Mouse (Mus musculus) hematopoietic stem cell, adult 5-6 weeks (primary cell): ENCODE results near the gene Slc13a2. TPM values are rescaled to one million over a fixed set of nuclear protein-coding genes. Genes with fewer than 3 reads are reported as not detected.

Experiments used
- ATAC-seq, 2 experiments: fragments of 125-278 bp in 1 of 2; replicated peaks in 1 of 2; 2 replicates each; pipeline ENCODE4 v1.8.0; 2016 to 2017; ENCODE audit warnings: inconsistent platforms in 2 of 2, mild to moderate bottlenecking in 2 of 2, moderate number of reproducible peaks in 2 of 2, low read depth in 1 of 2, moderate TSS enrichment in 1 of 2; ENCODE audit not compliant: low FRiP score in 2 of 2, poor library complexity in 2 of 2, severe bottlenecking in 2 of 2, insufficient read depth in 1 of 2, low TSS enrichment in 1 of 2
- total RNA-seq: library from RNA; stranded (forward); fragments of 172-1452, 232-1000 nt; gene quantifications from 2 replicates; pipeline ENCODE4 v1.2.3, GENCODE M21; 2017

Gene Slc13a2
- 0.13 TPM in 1 of 2 replicates, not detected in the other for total RNA-seq

DNA sequence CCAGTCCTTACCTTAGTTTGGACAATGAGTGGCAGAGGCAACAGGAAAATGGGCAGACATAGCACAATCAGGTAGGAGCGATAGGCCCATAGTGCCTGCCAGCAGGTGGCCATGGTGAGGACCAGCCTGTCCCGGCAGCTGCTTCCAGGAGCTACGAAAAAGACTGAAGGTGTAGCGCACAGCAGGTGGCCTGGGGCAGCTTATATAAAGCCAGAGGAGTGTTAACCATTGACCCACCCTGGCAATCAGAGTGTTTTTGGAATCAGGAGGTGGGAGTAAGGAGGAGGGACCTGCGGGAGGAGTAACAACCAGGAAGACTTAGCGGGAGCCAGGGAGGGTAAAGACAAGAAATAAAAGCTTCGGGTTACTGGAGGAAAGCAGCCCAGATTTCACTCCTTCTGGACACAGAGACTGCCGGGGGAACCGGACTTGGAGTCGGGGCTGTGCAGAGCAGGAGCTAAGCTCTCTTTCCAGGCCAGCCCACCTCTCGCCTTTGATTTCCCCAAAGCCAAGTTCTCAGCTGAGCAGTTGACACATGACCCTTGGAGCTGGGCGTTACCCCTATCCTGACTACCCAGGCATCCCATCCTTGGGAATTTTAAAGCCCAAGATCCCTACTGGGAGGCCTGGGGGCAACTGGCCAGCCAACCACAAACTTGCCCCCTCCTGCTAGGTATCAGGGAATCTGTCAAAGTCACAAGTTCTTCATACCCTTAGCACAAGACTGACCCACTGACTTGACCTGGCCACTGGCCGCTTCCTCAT is at the start of gene Slc13a2:
Gene Slc13a2 (minus strand): TSS at position 163 of the 765 bp plus-strand sequence.
- ATAC-seq, result peak; percentile 29 to 33; a peak in 2 of 4 replicates

DNA sequence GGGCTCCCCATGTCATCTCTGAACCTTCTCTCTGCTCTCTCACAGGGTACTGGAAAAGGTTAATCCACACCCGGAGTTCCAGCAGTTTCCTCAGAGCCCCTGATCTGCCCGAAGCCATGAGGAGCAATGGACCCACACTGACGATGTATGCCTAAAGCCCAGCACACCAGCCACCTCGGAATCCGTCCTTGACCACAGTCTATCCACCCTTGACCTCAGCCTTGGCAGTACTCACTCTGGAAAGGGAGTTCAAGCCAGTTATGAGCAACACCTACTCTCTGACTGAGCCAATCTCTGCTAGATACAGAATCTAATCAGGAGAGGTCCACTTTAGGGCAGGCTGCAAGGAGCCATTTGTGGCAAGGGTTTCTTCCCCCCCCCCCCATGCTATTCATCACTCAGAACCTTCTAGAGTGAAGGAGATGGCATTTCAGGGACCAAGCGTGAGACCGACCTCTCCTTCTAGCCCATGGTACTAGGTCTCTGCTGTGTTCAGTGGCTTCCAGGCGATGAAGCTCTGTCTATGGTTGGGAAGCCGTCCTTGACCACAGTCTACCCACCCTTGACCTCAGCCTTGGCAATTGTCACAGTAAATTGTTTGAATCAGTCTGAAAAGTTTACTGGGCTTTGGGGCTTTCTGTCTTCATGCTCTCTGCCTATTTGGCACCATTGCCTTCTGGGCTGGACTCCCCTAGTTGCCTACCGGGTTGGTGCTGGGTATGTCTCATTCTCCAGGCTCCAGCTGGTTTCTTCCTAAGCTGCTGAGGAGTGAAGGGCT is 49.5 kb upstream of the Slc13a2 start:
- no peak for ATAC-seq

DNA sequence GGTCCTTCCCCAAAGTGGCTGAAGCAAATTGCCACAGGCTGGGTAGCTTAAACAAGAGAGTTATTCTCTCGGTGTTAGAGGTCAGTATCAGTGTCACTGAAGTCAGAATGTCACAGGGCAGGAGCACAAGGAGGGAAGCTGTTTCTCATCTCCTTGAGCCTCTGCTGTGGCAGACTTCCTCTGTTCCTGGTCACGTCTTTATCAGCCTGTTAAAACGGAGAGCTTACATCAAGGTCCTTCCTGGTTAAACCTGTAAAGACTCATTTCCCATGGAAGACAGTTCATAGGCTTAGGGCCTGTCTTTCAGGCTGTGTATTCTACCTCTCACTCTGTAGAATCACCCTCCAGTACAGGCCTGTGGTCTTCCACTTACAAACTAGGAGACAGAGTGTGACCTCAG is 45.9 kb upstream of the Slc13a2 start:
- ATAC-seq, result no peak

DNA sequence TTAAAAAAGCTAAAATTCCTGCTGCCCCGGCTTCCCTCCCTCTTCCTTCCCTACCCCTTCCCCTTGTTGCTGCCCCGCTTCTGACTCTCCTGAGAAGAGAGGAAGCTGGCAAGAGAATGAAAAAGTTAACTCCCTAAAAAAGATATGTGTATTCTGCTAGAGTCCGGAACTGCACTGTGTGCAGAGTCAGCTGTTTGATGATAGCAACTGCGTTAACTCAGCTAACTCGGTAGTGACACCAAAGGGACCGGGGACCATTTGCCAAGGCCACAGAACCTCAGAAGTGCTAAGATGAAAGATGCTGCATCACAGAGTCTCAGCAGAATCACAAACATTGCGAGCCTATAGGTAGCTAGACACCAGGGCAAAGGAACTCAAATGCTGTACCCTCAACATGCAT is 45.5 kb upstream of the Slc13a2 start:
- ATAC-seq, result no peak

DNA sequence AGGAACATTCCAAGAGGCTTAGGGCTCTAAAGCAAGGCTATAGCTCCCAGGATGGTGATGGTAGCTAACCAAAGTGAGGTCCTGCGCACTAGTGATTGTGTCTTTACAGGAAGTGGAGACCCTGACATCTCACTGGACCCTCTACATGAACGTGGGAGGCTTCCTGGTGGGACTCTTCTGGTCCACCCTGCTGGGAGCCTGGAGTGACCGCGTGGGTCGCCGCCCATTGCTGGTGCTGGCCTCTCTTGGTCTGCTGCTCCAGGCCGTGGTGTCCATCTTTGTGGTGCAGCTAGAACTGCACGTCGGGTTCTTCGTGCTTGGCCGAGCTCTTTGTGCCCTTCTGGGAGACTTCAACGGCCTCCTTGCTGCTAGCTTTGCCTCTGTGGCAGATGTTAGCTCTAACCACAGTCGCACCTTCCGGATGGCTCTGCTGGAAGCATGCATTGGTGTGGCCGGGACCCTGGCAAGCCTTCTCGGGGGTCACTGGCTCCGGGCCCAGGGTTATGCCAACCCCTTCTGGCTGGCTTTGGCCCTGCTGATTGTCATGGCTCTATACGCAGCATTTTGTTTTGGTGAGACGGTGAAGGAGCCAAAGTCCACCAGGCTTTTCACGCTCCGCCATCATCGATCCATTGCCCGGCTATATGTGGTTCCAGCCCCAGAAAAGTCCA is 44.4 kb upstream of the Slc13a2 start:
- no peak for ATAC-seq

DNA sequence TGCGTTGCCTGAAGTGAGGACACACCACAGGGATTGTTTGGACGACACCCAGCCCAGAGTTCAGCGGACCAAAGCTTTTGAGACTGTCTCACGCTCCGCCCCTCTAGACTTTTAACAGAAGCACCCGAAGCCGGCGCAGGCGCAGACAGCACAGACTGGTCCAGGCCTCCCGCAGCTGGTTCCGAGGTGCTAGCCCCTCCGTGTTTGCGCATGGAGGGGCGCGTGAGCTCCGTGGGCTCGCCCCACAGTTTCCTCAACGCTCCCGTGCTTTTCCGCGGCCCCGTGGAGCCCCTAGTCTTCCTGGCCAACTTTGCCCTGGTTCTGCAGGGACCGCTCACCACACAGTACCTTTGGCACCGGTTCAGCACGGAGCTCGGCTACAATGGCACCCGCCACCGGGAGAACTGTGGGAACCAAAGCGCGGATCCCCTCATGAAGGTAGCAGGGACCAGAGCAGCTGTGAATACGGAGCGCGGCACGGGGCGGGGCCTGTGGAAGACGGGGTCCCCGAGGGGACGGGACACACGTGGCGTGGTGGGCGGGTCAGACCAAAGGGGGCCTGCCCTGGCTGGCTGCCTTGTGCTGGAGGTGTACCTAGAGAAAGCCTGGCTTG is 43.7 kb upstream of the Slc13a2 start, which contains the start of gene Slc46a1:
Gene Slc46a1 (plus strand): TSS at position 130 of the 613 bp plus-strand sequence.
- peak; percentile 90 to 93 for ATAC-seq

DNA sequence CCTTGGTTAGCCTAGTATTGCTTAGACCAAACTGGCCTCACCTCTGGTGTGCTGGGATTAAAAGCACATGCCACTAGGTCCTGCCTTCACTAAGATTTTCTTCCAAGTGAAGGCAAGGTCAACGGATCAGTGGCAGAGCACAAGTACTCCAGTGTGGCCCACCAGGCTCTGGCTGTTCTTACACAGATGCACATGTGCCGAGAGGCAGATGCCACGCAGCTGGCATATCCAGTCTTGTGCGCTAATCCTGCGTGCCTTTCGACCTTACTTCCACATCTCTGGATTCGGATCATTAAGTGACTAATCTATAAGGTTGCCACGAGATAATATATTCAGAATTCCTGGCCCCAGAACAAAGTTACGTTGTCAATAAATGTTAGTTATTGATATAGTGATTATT is 43.1 kb upstream of the Slc13a2 start:
- ATAC-seq, result no peak

DNA sequence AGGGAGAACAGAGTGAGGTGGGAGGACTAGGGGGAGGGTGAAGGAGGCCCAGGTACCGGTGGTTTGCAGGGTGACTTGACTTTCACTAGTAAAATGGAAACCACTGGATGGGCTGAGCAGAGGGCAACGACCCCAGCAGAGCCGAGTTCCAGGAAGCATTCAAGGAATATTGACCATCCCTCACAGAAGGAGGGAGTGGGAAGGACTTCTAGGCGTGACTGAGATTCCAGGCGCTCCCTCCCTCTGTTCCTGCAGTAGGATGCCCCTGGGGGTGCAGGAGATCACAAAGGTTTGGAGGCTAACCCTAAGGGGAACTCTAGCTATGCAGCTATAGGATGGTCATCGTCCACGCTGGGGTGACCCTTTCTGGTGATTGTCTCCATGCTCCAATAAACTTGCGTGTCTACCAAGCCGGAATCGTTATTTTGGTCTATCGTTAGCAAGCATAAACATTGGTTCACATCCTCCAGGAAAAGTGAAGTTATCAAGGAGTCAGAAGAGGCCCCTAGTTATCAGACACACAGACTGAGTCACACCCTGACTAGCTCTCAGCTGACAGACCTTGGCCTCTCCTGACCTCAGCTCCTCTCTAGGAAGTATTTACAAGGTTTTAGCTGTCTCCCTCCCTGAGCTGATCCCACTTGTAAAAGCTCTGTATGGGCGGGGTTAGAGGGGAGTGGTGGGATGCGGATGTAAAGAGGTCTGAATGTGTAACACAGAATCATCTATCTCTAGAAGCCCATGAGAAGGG is 41.4 kb upstream of the Slc13a2 start:
- no peak for ATAC-seq

DNA sequence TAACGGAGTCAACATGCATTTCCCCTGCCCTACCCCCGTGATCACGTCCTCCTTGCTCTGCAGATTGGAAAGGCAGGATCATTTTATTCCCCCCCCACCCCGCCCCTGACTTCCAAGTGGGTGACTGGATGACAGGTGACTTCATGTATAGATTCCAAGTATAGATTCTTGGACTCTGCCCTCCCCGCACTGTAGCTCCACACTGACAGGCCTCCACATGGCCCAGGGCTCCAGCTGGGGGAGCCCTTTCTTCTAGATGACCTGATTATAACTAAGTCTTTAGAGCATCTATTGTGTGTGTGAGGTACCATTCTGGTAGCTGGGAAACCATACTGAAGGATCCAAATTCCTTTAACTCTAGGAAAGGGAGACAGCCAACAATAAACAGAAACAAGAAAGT is 40.7 kb upstream of the Slc13a2 start:
- no peak for ATAC-seq

DNA sequence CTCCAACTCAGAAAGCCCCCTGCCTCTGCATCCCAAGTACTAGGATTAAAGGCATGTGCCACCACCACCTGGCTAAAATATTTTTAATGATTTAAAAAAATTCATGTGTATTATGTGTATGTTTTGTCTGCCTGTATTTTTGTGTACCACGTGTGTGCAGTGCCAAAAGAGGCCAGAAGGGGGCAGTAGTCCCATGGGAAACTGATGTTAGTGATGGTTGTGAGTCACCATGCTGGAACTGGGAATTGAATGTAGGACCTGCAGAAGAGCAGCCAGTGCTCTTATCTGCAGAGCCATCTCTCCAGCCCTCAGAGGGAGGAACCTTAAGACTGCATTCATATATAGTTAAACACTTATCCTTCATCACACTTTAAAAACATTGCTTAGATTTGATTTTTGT is 39.9 kb upstream of the Slc13a2 start:
- ATAC-seq, result no peak

DNA sequence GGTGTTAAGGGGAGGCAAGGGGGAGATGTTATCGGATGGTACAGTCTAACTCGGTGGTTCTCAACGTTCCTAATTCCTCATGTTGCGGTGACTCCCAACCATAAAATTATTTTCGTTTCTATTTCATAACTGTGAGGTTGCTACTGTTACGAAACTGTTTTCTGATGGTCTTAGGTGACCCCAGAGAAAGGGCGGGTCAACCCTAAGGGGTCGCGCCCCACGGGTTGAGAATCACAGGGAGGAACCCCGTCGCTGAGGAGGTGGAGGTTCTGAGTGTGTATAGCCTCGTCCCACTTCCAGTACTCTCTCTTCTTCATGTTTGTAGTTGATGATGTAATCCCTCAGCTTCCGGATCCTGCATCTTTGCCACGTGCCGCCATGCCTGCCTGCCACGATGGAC is 36.7 kb upstream of the Slc13a2 start:
- no peak for ATAC-seq

DNA sequence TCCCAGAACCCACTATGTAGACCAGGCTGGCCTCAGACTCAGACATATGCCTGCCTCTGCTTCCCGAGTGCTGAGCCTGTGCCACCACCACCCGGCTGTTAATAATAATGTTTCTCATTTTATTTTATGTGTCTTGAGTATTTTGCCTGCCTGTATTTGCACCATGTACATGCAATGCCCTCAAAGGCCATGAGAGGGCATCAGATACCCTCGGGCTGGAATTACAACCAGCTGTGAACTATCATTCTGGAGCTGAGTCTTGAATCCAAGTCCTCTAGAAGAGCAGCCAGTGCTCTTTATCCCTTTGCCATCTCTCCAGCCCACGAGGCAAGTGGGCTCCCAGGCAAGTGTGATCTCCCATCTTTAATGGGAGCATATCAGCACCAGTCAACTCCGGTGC is 33.3 kb upstream of the Slc13a2 start:
- peak in 1 of 2 experiments; percentile 69; a peak in 1 of 4 replicates for ATAC-seq

DNA sequence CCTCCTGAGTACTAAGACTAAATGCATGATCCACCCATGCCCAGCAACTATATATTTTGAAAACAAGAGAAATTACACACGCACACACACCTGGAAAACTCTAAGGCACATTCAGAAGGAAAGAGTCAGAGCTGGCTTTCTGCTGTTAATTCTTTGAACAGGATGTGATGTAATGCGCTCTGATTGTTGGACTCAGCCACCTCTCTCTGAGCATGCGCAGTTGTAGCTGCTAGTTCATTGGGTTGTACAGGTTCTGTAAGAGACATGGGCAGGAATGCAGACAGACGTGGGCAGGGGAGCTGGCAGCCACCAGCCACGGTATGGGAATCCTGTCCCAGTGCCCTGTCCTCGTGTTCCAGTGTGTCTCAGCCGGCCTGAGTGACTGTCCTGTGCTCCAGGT is 32.3 kb upstream of the Slc13a2 start:
- no peak for ATAC-seq

DNA sequence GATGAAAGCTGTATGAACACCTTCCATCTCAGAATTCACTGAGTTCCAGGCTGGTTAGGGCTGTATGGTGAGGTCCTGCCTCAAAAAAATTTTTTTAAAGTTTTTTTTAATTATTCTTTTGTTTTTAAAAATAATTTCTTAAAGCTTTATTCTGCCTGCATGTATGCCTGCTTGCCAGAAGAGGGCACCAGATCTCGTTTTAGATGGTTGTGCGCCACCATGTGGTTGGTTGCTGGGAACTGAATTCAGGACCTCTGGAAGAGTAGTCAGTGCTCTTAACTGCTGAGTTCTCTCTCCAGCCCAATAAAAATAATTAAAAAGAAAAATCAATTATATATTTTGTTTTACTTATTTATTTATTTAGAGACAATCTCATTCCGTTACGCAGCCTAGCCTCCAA is 31.7 kb upstream of the Slc13a2 start:
- peak in 1 of 2 experiments; percentile 42; a peak in 1 of 4 replicates for ATAC-seq

DNA sequence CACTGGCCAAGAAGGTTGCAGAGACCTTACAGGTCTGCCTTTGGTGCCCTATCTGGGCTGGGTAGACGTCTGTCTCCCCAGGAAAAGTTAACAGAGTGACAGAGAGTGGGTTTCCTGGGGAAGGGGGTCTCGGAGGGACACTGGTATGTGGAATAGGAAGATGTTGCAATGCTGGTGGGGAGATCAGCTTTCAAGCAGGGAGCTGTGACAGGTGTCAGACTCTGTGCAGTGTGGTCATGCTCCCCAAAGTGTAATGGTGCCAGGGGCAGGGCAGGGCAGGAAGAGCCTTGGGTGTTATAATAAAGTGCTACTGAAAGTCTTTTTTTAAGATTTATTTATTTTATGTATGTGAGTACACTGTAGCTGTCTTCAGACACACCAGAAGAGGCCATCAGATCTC is 28.3 kb upstream of the Slc13a2 start:
- ATAC-seq, result no peak

DNA sequence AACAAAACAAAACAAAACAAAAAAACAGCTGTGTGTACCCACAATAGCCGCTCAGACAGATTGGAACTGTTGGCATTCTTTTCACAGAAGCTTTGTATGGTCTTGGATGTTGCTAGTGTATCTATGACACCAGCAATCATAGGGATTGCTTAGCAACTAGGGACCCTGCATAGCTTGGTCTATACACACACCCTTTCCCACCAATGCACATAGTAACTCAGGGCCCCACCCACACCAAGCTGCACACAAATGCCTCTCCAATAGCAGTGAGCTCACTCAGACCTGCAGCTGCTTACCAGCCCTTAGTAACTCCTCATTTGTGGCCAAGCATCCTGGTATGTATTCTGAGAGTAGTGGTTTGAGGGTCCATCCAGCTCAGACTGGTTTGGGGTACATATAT is 26.2 kb upstream of the Slc13a2 start:
- no peak for ATAC-seq

DNA sequence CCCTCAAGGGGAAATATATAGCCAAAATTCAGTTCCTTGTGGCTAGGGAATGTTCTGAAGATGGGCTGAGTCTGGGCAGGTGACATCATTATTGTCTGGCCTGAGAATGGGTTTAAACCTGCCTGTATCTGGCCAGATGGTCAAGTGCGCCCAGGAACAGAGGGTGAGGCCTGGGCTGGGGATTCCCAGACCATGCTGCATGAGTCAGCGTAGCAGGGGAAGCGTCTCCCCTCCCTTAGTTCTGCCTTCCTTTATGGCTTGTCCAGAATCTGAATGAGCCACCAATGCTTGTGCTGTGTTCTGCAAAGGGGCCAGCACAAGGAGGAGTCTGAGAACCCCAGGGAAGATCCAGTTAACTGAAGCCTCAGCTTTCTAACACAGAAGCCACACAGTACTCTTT is 25.2 kb upstream of the Slc13a2 start:
- no peak for ATAC-seq
